In genomic region chr4:117267831-117268437, GRCm38 (mm10) we compare ENCODE assay signal across 23 mouse cellular contexts. TPM values are rescaled to one million over a fixed set of nuclear protein-coding genes. Genes with fewer than 3 reads are reported as not detected.
A peak's percentile ranks its signal among the peaks of the same experiment; 100 is the strongest.
DNase-seq lines count a peak whose midpoint lies in the region; ATAC-seq and TF ChIP-seq lines count a peak whose summit lies in the region.
"Had no signal": no experiment of that assay in that cellular context is flagged by ENCODE, and none has a peak within 500 bp of the region (broad histone marks: within the 10 kb centered on the region; RNA-seq: fewer than 3 reads in every experiment).

No protein-coding gene starts in this region.

- peaks cover 34% of the 10 kb centered on the region for H3K36me3 ChIP-seq in embryonic facial prominence, embryonic 15.5 days
- H3K36me3 ChIP-seq in embryonic facial prominence, embryonic 10.5 days (replicated peaks): peaks cover 21% of the 10 kb centered on the region
- no peaks in the 10 kb centered on the region for H3K36me3 ChIP-seq in testis, adult 2 months (ENCODE audit: control insufficient read depth, insufficient read depth, low read length)

- no peak for DNase-seq in embryonic facial prominence, embryonic 10.5 days (ENCODE audit: low spot score)
- no peak for DNase-seq in testis, postnatal 10 days (ENCODE audit: low spot score)
- no peak for DNase-seq in layer of hippocampus, adult 8-10 months (ENCODE audit: low spot score in 2 of 2)

- H3K4me2 ChIP-seq in embryonic facial prominence, embryonic 15.5 days (replicated peaks): no peak overlapping the region
- H3K4me2 ChIP-seq: forebrain, embryonic 13.5 days; limb, embryonic 13.5 days; liver, embryonic 11.5 days; lung, embryonic 15.5 days; midbrain, embryonic 12.5 days; neural tube, embryonic 12.5 days had no signal

- no peaks in the 10 kb centered on the region for H3K9me3 ChIP-seq in embryonic facial prominence, embryonic 15.5 days (replicated peaks)
- no peaks in the 10 kb centered on the region for H3K9me3 ChIP-seq in embryonic facial prominence, embryonic 10.5 days
- H3K9me3 ChIP-seq: forebrain, embryonic 13.5 days; limb, embryonic 13.5 days; lung, embryonic 15.5 days; megakaryocyte, embryonic 14.5 days; midbrain, embryonic 12.5 days; neural tube, embryonic 12.5 days had no signal

- WGBS in embryonic facial prominence, embryonic 15.5 days: 80% methylated on average over 25 of the region's 25 CpGs
- 84% methylated on average over 25 of the region's 25 CpGs for WGBS in embryonic facial prominence, embryonic 10.5 days

- no peak for ATAC-seq in embryonic facial prominence, embryonic 15.5 days (ENCODE audit: insufficient number of reproducible peaks, low FRiP score, low TSS enrichment, low read depth)
- ATAC-seq in megakaryocyte, adult 5-6 weeks (ENCODE audit: poor library complexity, severe bottlenecking): peak; percentile 68
- no peak for ATAC-seq in activated CD4-positive, CD25-positive, alpha-beta regulatory T cell, adult 4 months
- ATAC-seq in inflammation-experienced regulatory T-cells, adult 6 months: no peak
- ATAC-seq: forebrain, embryonic 13.5 days; hindbrain, embryonic 16.5 days; intestine, embryonic 16.5 days had no signal

- peak overlapping the region; percentile 18; the same call in 1 of the 2 replicates for H3K9ac ChIP-seq in embryonic facial prominence, embryonic 15.5 days
- H3K9ac ChIP-seq: forebrain, embryonic 13.5 days; limb, embryonic 13.5 days; lung, embryonic 15.5 days; midbrain, embryonic 12.5 days; neural tube, embryonic 12.5 days had no signal

- H3K27me3 ChIP-seq in embryonic facial prominence, embryonic 15.5 days: no peaks in the 10 kb centered on the region
- H3K27me3 ChIP-seq in embryonic facial prominence, embryonic 10.5 days (replicated peaks; ENCODE audit: low read depth, poor library complexity, severe bottlenecking): peaks cover 23% of the 10 kb centered on the region; the same call in 1 of the 2 replicates
- no peaks in the 10 kb centered on the region for H3K27me3 ChIP-seq in testis, adult 2 months (ENCODE audit: control insufficient read depth, insufficient read depth, low read length)
- H3K27me3 ChIP-seq: CH12.LX; forebrain, embryonic 13.5 days; limb, embryonic 13.5 days; lung, embryonic 15.5 days had no signal

- no peak for TF ChIP-seq CTCF in testis, adult 2 months (IDR thresholded peaks at IDR 0.05; ENCODE audit: control insufficient read depth, insufficient read depth, insufficient replicate concordance, low read depth, low read length)

- TF ChIP-seq POLR2A in testis, adult 2 months (IDR thresholded peaks at IDR 0.05; ENCODE audit: control insufficient read depth, low read depth, low read length): no peak

- no peak overlapping the region for H3K27ac ChIP-seq in embryonic facial prominence, embryonic 15.5 days (replicated peaks)
- no peak overlapping the region for H3K27ac ChIP-seq in embryonic facial prominence, embryonic 10.5 days (replicated peaks)
- H3K27ac ChIP-seq in testis, adult 2 months (ENCODE audit: control insufficient read depth, insufficient read depth, low read depth, low read length): no peak overlapping the region
- H3K27ac ChIP-seq: forebrain, embryonic 13.5 days; limb, embryonic 13.5 days; lung, embryonic 15.5 days; midbrain, embryonic 12.5 days; neural tube, embryonic 12.5 days had no signal

- H3K4me3 ChIP-seq in embryonic facial prominence, embryonic 15.5 days (replicated peaks): no peak overlapping the region
- no peak overlapping the region for H3K4me3 ChIP-seq in embryonic facial prominence, embryonic 10.5 days
- peak overlapping the region; percentile 36 for H3K4me3 ChIP-seq in testis, adult 2 months (ENCODE audit: control insufficient read depth, low read depth, low read length)
- H3K4me3 ChIP-seq: forebrain, embryonic 13.5 days; limb, embryonic 13.5 days; lung, embryonic 15.5 days; megakaryocyte, embryonic 14.5 days; midbrain, embryonic 12.5 days; myocyte; neural tube, embryonic 12.5 days had no signal

- H3K4me1 ChIP-seq in embryonic facial prominence, embryonic 15.5 days: no peaks in the 10 kb centered on the region
- peaks cover 42% of the 10 kb centered on the region for H3K4me1 ChIP-seq in embryonic facial prominence, embryonic 10.5 days
- no peaks in the 10 kb centered on the region; the same call in 1 of the 2 replicates for H3K4me1 ChIP-seq in testis, adult 2 months (ENCODE audit: control insufficient read depth, insufficient read depth, low read length)
- H3K4me1 ChIP-seq: lung, embryonic 15.5 days had no signal

RNA-seq across cellular contexts. Expression of gene Armh1, which starts 16.0 kb away (rescaled TPM):
- 3.2 and 5.7 TPM in 2 replicates for polyA plus RNA-seq in embryonic facial prominence, embryonic 15.5 days (2015; fragmentation: Nextera tagmentation; extraction: Ambion mirVana)
- 0.26 TPM in 2 replicates for polyA plus RNA-seq in embryonic facial prominence, embryonic 10.5 days (2016; fragmentation: Nextera tagmentation; extraction: Ambion mirVana)
- polyA plus RNA-seq in testis, adult 2 months (2012; rRNA removed): 154 and 162 TPM in 2 replicates
- total RNA-seq in megakaryocyte, adult 5-6 weeks (2015): 0.36 TPM in 1 of 2 replicates, not detected in the other
- total RNA-seq in megakaryocyte, adult 5-6 weeks (2017): not detected in 2 replicates
- not detected for polyA plus RNA-seq in activated CD4-positive, CD25-positive, alpha-beta regulatory T cell, adult 4 months (2017; shearing (Covaris generic))
- total RNA-seq in layer of hippocampus, adult 8-10 months (2022): under 1 TPM; 0.40 to 0.75 (median 0.59) TPM
- polyA plus RNA-seq in inflammation-experienced regulatory T-cells, adult 6 months (2017; shearing (Covaris generic)): not detected
- total RNA-seq: CH12.LX; gastrocnemius, adult 18-20 months; gastrocnemius, postnatal 4 days had no signal
- polyA plus RNA-seq: C2C12; hindbrain, embryonic 11.5 days; liver, embryonic 11.5 days; myocyte had no signal

RNA-seq across cellular contexts. Expression of gene Tmem53, which starts 16.2 kb away (rescaled TPM):
- polyA plus RNA-seq in embryonic facial prominence, embryonic 15.5 days (2015; fragmentation: Nextera tagmentation; extraction: Ambion mirVana): 22.1 and 24.6 TPM in 2 replicates
- 10.8 and 11.6 TPM in 2 replicates for polyA plus RNA-seq in embryonic facial prominence, embryonic 10.5 days (2016; fragmentation: Nextera tagmentation; extraction: Ambion mirVana)
- polyA plus RNA-seq in testis, adult 2 months (2012; rRNA removed): 999 and 1,059 TPM in 2 replicates
- total RNA-seq in megakaryocyte, adult 5-6 weeks (2015): 0.36 and 1.5 TPM in 2 replicates
- total RNA-seq in megakaryocyte, adult 5-6 weeks (2017): 0.33 and 1.1 TPM in 2 replicates
- 1 to 10 TPM in 1 of 2 experiments, not detected in 1; 1.6 TPM for polyA plus RNA-seq in activated CD4-positive, CD25-positive, alpha-beta regulatory T cell, adult 4 months (2017; shearing (Covaris generic))
- total RNA-seq in layer of hippocampus, adult 8-10 months (2022): 1 to 10 TPM; 4.2 to 5.9 (median 5.7) TPM
- under 1 TPM in 2 of 3 experiments, not detected in 1; 0.40 to 0.98 TPM for polyA plus RNA-seq in inflammation-experienced regulatory T-cells, adult 6 months (2017; shearing (Covaris generic))

Comparison
In these comparisons a context has a peak if more than half of its experiments do, and no peak if none do; other contexts are left out.
1. RNA of gene Armh1, which starts 16.0 kb away (polyA plus RNA-seq): 154 to 162 TPM in testis, adult 2 months; 3.2 to 5.7 TPM in embryonic facial prominence, embryonic 15.5 days, 0.26 TPM in embryonic facial prominence, embryonic 10.5 days, not detected in activated CD4-positive, CD25-positive, alpha-beta regulatory T cell, adult 4 months and not detected in inflammation-experienced regulatory T-cells, adult 6 months; every median in the first group is over 10 times any median in the second.
2. RNA of gene Tmem53, which starts 16.2 kb away (polyA plus RNA-seq): 999 to 1,059 TPM in testis, adult 2 months; 22.1 to 24.6 TPM in embryonic facial prominence, embryonic 15.5 days, 10.8 to 11.6 TPM in embryonic facial prominence, embryonic 10.5 days, 1.6 TPM in activated CD4-positive, CD25-positive, alpha-beta regulatory T cell, adult 4 months and 0.40 to 0.98 TPM in inflammation-experienced regulatory T-cells, adult 6 months; every median in the first group is over 10 times any median in the second.